In the genomic region with DNA sequence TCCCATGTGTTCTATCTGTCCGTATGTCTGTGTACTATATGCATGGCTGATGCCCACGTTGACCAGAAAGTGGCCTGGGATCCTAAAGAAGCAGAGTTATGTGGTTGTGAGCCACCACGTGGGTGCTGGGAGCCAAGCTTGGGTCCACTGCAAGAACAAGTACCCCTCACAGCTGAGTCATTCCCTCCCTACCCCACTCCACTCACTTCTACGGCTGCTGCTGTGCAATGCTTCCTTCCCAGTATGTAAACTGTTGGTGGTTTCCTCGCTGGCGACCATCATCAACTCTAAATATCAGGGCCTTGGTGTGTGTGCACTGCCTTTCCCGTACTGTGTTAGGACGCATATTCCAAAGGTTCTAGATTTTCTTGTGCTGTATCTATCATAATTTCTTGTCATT, we compare ENCODE assay signal across 18 mouse cellular contexts.
"Had no signal": no experiment of that assay in that cellular context is flagged by ENCODE, and none has a peak within 500 bp of the region (broad histone marks: within the 10 kb centered on the region; RNA-seq: fewer than 3 reads in every experiment).

No protein-coding gene starts in this region.

- H3K4me2 ChIP-seq: liver, embryonic 13.5 days; midbrain, embryonic 12.5 days; midbrain, embryonic 15.5 days; neural tube, embryonic 13.5 days had no signal

- H3K9me3 ChIP-seq: liver, embryonic 13.5 days; midbrain, embryonic 12.5 days; midbrain, embryonic 15.5 days; neural tube, embryonic 13.5 days had no signal

- H3K27ac ChIP-seq: liver, embryonic 13.5 days; midbrain, embryonic 12.5 days; midbrain, embryonic 15.5 days; neural tube, embryonic 13.5 days had no signal

- ATAC-seq: midbrain, embryonic 15.5 days had no signal

- H3K9ac ChIP-seq: liver, embryonic 13.5 days; midbrain, embryonic 12.5 days; midbrain, embryonic 15.5 days; neural tube, embryonic 13.5 days had no signal

- DNase-seq: kidney, adult 18-20 months; kidney, adult 9 months; kidney, postnatal 14 days; kidney, postnatal 4 days; left cerebral cortex, postnatal 4 days; liver, embryonic 13.5 days; lung, adult 2 months; lung, postnatal 14 days; lung, postnatal 4 days; retina, postnatal 1 day; right cerebral cortex, postnatal 25 days; spleen, adult 18-20 months; thymus, adult 18-20 months; thymus, postnatal 36 days had no signal

- H3K36me3 ChIP-seq: midbrain, embryonic 15.5 days; neural tube, embryonic 13.5 days had no signal

- H3K4me3 ChIP-seq: liver, embryonic 13.5 days; midbrain, embryonic 12.5 days; midbrain, embryonic 15.5 days; myocyte; neural tube, embryonic 13.5 days had no signal

- H3K4me1 ChIP-seq: midbrain, embryonic 15.5 days had no signal

- H3K27me3 ChIP-seq: liver, embryonic 13.5 days; midbrain, embryonic 12.5 days; midbrain, embryonic 15.5 days; neural tube, embryonic 13.5 days had no signal
